Mouse (Mus musculus): ENCODE measurements around the gene Huwe1.

Huwe1 gene

DNA sequence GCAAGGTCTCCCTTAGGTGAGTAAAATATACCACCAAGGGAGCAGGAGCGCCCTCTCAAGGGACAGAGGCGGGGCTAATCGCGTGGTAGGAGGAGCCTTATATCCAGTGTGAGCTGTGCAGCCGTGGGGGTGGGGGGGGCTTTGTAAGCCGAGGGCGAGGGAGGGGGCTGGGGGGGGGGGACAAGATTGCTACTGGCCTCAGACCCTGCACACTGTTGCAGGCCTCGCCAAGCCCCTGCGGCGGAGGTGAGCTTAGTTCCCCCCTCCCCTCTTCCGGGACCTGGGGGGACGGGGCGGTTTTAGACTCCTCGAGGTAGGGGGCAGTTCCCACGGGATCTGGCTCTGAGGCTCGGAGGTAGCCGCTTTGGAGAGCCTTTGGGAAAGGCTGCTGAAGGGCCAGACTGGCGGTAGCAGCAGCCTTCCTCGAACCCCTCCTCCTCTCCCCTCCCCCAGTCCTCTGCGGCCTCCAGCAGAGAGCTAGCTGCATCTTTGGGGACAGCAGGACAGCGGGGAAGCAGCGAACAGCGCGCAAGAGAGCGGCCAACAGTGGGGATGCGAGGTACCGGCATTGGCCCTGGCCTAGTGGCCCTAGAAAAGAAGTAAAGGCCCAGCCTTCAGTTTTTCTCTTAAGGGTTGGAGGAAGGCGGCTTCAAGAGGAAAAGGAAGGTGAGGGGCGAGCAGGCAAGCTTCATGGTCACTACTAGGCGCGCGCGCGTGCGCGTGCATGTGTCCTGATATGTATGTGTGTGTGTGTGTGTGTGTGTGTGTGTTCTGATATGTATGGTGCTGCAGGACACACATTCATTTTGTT is at the start of gene Huwe1:
Huwe1 (plus strand) TSS at position 107 of the 811 bp plus-strand sequence.
- peak; percentile 28 to 63 for DNase-seq

DNA sequence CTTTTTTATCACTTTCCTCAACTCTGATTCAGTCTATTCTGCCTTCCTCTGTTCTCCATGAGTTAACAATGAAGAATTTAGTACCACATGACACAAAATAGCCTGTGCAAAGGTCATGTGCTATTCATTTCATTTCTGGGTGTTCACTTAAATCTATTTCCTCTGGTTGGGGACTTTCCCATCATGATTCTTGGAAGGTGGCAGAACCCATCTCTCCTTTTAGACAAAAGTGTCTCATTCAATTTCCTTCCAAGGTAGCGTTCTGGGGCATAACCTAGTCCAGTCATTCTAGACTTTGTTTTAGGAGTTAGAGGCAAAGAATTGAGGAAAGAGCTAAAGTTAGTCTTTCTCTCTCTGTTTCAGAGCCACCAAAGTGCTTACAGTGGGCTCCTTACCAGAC is 20.3 kb upstream of the Huwe1 start:
- no peak for DNase-seq

DNA sequence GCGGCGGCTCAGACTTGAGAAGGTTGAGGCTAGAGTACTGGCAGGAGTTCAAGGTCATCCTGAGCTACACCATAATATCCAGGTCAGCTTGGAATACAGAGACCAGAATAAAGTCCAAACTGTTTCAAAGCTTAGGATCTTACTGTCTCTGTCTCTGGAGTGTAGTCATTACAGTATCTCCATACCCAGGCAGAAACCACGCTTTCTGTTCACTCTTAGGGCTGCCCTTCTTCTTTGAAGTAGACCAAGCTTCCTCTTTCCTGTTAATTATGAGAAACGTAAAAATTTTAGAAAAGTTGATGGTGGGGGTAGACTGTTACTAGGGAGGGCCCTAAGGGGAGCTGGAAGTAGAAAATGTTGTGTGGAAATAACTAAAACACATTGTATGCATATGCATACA is 17.7 kb upstream of the Huwe1 start:
- DNase-seq: no peak

DNA sequence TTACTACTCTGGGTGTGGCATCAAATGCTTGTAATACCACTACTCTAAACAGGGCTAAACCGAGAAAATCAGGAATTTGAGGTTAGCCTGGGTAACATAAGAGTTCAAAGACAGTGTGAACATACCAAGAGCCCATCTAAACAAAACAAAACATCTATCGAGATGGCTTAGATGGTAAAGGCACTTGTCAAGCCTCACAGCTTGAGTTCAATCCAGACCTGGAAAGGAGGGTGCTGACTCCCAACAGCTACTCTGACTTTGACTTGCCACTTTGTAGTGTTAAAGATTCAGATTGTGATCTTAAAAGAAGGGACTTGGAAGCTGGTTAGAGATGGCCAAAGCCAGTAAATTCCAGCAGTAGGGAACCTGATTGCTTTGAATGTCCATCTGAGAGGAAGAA is 7.8 kb upstream of the Huwe1 start:
- DNase-seq: no peak

GRCm38 (mm10) chrX:151797970-151798369 is 2.6 kb upstream of the Huwe1 start:
- DNase-seq: no peak

GRCm38 (mm10) chrX:151802328-151802955 is 1.8 kb downstream of the Huwe1 start:
- no peak for DNase-seq

GRCm38 (mm10) chrX:151802956-151803776 is 2.6 kb downstream of the Huwe1 start:
- DNase-seq: peak; percentile 78 to 86

DNA sequence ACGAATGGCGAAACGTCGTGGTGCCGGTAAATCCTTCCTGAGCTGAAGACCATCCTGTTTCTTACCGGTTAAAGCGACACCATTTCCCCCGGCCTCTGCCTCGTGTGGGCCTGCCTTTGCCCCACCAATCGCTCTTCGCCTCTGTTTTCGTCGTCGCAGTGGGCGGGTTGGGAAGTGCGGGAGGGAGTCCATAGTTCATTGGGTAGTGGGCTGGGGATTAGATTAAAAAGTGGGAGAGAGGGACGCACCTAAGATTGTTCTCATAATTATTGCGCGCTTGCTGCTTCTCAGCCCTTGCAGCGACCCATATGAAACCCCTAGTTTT is 3.1 kb downstream of the Huwe1 start:
- DNase-seq: peak in 1 of 2 experiments; percentile 33

- DNase-seq: no peak
Measured at GRCm38 (mm10) chrX:151804388-151804787, 3.8 kb downstream of the Huwe1 start.

DNA sequence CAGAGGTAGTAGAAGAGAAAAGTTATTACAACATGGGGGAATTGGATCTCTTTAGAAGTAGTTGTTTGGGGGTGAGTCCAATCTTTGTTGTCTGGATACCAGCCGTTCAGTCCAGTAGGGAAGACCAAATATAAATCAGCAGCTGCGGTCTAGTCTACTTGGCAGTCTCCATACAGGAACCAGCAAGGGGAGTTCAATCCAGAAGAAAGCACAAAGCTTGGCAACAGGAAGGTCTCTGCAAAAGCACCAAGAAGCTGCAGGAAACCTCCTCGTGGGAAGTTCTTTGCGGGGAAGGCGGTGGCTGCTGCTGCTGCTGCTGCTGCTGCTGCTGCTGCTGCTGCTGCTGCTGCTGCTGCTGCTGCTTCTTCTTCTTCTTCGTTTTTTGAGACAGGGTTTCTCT is 10.9 kb downstream of the Huwe1 start:
- no peak for DNase-seq

- DNase-seq: no peak
Measured at GRCm38 (mm10) chrX:151813656-151814055, 13.0 kb downstream of the Huwe1 start.

DNA sequence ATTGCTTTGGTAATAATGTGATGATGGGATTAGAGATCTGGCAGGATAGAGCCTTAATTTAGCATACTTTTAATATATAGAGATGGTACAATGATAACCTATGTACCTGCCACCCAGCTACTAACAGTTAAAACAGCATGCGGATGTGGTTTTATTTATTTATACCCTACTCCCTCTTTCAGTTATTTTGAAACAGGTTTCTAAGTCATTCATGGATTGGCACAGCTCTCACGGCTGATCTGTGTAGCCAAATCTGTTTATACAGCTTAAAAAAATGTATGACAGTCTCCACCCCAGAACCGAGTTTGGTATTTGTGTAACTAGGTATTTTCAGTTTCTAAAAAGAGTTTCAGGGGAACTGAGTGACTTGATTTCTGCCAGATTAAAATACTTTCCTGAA is 17.1 kb downstream of the Huwe1 start:
- no peak for DNase-seq

- no peak for DNase-seq
Measured at GRCm38 (mm10) chrX:151828971-151829370, 28.4 kb downstream of the Huwe1 start.

DNA sequence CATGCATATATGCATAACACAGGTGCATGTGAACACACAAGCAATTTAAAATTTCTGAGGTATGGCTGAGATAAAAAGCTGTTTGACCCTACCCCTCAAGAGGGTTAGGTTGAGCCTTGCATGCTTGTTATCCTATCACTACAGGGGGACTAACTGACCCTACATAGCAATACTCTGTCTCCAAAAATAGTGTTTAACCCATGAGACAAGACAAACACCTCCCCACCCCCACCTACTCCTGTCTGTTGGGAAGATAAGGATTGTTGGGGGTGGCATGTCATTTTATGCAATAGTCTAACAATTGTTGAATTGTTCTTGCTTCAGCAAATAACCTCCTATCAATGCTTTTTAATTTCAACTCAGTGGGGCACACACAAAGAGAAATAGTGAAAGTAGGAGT is 30.7 kb downstream of the Huwe1 start:
- no peak for DNase-seq

DNA sequence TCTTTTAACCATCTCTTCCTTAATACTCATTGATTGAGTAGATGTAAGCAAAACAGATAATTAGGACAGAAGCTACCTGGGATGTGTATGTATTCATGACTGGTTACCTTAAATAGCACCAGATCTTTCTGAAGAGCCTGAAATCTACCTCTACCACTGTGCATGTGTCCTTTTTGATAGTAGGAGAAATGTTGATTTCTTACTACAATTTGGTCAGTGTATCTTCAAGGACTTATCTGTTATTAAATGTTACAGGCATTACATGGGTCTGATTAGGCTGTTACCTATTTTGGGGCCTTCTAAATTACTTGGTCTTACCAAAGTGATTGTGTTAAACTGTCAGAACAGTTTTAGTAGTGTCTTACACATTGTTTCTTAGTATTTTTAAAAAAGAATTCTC is 32.4 kb downstream of the Huwe1 start:
- no peak for DNase-seq

- DNase-seq: no peak
Measured at GRCm38 (mm10) chrX:151859436-151859835, 58.8 kb downstream of the Huwe1 start.

DNA sequence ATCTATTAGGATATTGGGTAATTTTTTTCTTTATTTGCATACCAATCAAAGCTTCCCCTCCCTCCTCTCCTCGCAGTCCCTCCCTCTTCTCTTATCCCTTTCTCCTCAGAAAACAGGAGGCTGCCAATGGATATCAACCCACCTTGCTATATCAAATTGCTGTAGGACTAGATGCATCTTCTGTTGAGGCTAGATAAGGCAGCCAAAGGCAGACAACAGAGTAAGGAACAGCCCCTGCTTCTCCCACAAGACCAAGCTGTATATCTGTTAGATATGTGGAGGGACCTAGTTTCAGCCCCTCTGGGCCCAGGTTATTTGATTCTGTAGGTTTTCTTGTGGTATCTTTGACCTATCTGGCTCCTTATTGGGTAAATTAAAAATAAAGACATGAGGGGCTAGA is 110.1 kb downstream of the Huwe1 start:
- no peak for DNase-seq

DNA sequence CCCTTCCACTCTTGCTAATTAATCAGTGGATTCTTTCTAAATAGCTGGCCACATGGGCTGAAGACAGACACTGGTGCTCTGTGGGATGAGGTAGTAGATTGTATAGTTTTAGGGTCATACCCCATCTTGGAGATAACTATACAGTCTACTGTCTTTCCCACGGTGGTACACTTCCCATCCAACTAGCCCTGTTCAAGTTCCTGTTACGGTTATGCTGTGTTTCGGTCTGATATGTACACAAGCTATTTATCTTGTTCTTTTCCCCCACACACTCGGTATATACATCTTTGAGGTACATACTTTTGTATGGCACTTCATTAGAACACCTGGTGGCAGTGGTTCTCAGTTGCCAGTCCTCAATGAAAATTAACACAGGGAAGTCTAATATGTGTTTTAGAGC is 111.7 kb downstream of the Huwe1 start:
- no peak for DNase-seq

DNA sequence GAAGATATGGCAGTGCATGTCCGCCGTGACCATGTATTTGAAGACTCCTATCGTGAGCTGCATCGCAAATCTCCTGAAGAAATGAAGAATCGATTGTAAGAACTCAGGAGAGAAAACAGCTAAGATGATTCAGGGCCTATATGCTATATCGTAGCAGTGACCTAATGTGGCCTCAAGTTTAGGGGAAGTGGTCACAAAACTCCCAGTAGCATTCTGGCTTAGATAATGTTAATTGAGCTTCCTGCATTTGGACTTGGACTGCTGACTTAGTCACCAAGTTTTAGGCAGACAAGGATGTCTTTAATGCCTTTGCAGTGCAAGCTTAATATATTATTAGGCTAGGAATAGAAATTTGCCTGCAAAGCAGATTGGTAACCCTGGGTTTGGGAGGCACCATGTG is 128.8 kb downstream of the Huwe1 start:
- DNase-seq: no peak

- no peak for DNase-seq
Measured at GRCm38 (mm10) chrX:151938852-151939251, 138.2 kb downstream of the Huwe1 start.

DNA sequence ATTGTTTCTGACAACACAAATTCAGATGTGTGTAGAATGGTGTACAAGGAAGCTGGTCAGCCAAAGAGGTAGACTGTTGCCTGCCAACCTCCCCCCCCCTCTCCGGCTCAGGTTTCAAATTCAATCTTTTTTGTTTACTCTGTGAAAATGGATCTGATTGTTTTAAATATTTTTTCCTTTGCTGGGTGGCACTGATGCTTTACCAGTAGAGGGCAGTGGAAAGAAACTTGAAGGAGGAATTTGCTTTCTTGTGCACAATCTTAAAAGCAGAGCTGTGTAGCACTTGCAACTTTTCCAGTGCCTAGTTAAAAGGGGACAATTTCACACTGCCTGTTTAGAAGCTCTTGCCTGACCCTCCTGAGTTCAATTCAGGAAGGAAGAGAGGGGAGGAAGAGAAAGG is 146.4 kb downstream of the Huwe1 start:
- DNase-seq: no peak

- no peak for DNase-seq
Measured at GRCm38 (mm10) chrX:151947781-151948180, 147.2 kb downstream of the Huwe1 start.

DNA sequence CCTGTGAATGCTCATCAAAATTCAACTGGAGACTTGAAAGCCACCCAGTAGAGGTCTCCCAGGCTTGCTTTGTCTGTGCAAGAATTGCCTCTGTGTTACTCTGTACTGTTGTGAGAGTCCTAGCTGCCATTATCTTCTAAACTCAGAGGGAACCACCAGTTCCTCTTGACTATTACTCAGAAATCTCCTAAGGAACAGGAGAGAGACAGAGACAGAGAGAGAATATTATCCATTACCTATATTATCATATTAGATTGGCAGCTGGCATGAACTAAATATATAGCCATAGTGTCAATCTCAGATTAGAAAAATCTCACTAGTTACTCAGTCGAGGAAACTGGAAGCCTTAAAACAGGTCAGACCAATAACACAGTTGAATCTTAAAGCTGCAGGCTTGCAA is 149.6 kb downstream of the Huwe1 start:
- no peak for DNase-seq

- no peak for DNase-seq
Measured at GRCm38 (mm10) chrX:151951181-151951580, 150.6 kb downstream of the Huwe1 start.

Measured in spleen, adult 18-20 months (tissue).